In genomic region chr8:80913016-80913748, GRCm38 (mm10) we compare ENCODE assay signal across 8 mouse cellular contexts. TPM values are rescaled to one million over a fixed set of nuclear protein-coding genes. Genes with fewer than 3 reads are reported as not detected.
DNase-seq lines count a peak whose midpoint lies in the region; ATAC-seq and TF ChIP-seq lines count a peak whose summit lies in the region.

No protein-coding gene starts in this region.

- 86% methylated on average over 1 of the region's 1 CpGs for WGBS in forebrain, embryonic 12.5 days
- WGBS in forebrain, embryonic 10.5 days = 92% methylated on average over 1 of the region's 1 CpGs
- WGBS in forebrain, postnatal 0 days = 80% methylated on average over 1 of the region's 1 CpGs
- 96% methylated on average over 1 of the region's 1 CpGs for WGBS in midbrain, embryonic 14.5 days

- H3K4me3 ChIP-seq in forebrain, embryonic 12.5 days (replicated peaks) = no peak overlapping the region
- no peak overlapping the region for H3K4me3 ChIP-seq in forebrain, embryonic 10.5 days
- no peak overlapping the region for H3K4me3 ChIP-seq in forebrain, postnatal 0 days (ENCODE audit: low read depth, low read length)
- no peak overlapping the region for H3K4me3 ChIP-seq in midbrain, embryonic 14.5 days (replicated peaks; ENCODE audit: low read depth, low read length)

- H3K27me3 ChIP-seq in forebrain, embryonic 12.5 days = no peaks in the 10 kb centered on the region
- no peaks in the 10 kb centered on the region for H3K27me3 ChIP-seq in forebrain, embryonic 10.5 days (ENCODE audit: poor library complexity, severe bottlenecking)
- H3K27me3 ChIP-seq in forebrain, postnatal 0 days (ENCODE audit: insufficient read depth, low read length) = no peaks in the 10 kb centered on the region
- no peaks in the 10 kb centered on the region for H3K27me3 ChIP-seq in midbrain, embryonic 14.5 days (ENCODE audit: control insufficient read depth, insufficient read depth, low read length)

- H3K36me3 ChIP-seq in forebrain, embryonic 12.5 days (replicated peaks) = no peaks in the 10 kb centered on the region
- H3K36me3 ChIP-seq in forebrain, embryonic 10.5 days (replicated peaks) = no peaks in the 10 kb centered on the region
- H3K36me3 ChIP-seq in forebrain, postnatal 0 days (ENCODE audit: insufficient read depth) = no peaks in the 10 kb centered on the region
- no peaks in the 10 kb centered on the region for H3K36me3 ChIP-seq in midbrain, embryonic 14.5 days (ENCODE audit: control insufficient read depth, insufficient read depth, low read length)

- no peak for TF ChIP-seq CTCF in forebrain, postnatal 0 days (IDR thresholded peaks at IDR 0.05; ENCODE audit: low read depth)

- H3K4me2 ChIP-seq in forebrain, embryonic 12.5 days = no peak overlapping the region
- no peak overlapping the region for H3K4me2 ChIP-seq in forebrain, postnatal 0 days (ENCODE audit: low read depth)
- H3K4me2 ChIP-seq in midbrain, embryonic 14.5 days (ENCODE audit: low read length) = no peak overlapping the region

- no peak for ATAC-seq in forebrain, embryonic 12.5 days (ENCODE audit: low FRiP score)
- peak; percentile 88 for ATAC-seq in forebrain, postnatal 0 days
- ATAC-seq in midbrain, embryonic 14.5 days (ENCODE audit: low FRiP score, low TSS enrichment) = no peak

- no peaks in the 10 kb centered on the region for H3K9me3 ChIP-seq in forebrain, embryonic 12.5 days
- H3K9me3 ChIP-seq in forebrain, embryonic 10.5 days = no peaks in the 10 kb centered on the region
- H3K9me3 ChIP-seq in forebrain, postnatal 0 days (ENCODE audit: low read length) = no peaks in the 10 kb centered on the region
- H3K9me3 ChIP-seq in midbrain, embryonic 14.5 days (ENCODE audit: control insufficient read depth, low read length) = no peaks in the 10 kb centered on the region

- no peak overlapping the region for H3K9ac ChIP-seq in forebrain, embryonic 12.5 days
- H3K9ac ChIP-seq in forebrain, postnatal 0 days = no peak overlapping the region
- H3K9ac ChIP-seq in midbrain, embryonic 14.5 days (replicated peaks; ENCODE audit: low read length) = no peak overlapping the region

- peak overlapping the region; percentile 25; the same call in 1 of the 2 replicates for H3K27ac ChIP-seq in forebrain, embryonic 12.5 days
- no peak overlapping the region for H3K27ac ChIP-seq in forebrain, embryonic 10.5 days
- H3K27ac ChIP-seq in forebrain, postnatal 0 days (ENCODE audit: low read depth, low read length) = no peak overlapping the region
- H3K27ac ChIP-seq in midbrain, embryonic 14.5 days (replicated peaks; ENCODE audit: low read depth, low read length) = no peak overlapping the region

- peaks cover 7% of the 10 kb centered on the region; the same call in 1 of the 2 replicates for H3K4me1 ChIP-seq in forebrain, embryonic 12.5 days
- peaks cover 9% of the 10 kb centered on the region for H3K4me1 ChIP-seq in forebrain, embryonic 10.5 days
- no peaks in the 10 kb centered on the region for H3K4me1 ChIP-seq in forebrain, postnatal 0 days (ENCODE audit: insufficient read depth)
- H3K4me1 ChIP-seq in midbrain, embryonic 14.5 days (ENCODE audit: control insufficient read depth, insufficient read depth, low read length) = no peaks in the 10 kb centered on the region

- no peak for DNase-seq in forebrain, embryonic 10.5 days (ENCODE audit: extremely low spot score, low spot score)
- peak; percentile 88 for DNase-seq in 3T3-L1 (ENCODE audit: low read depth, low spot score)
- peak; percentile 54 for DNase-seq in forebrain, postnatal 0 days
- peak; percentile 53 for DNase-seq in kidney, adult 9 months
- DNase-seq in midbrain, embryonic 14.5 days = peak; percentile 61
- no peak for DNase-seq in ovary, postnatal 36 days (ENCODE audit: low spot score)
- no peak for DNase-seq in thymus, postnatal 4 days

RNA-seq across cellular contexts. Expression of gene Gab1, which starts 32.9 kb away (rescaled TPM):
- 15.3 and 15.6 TPM in 2 replicates for polyA plus RNA-seq in forebrain, embryonic 12.5 days (2016; fragmentation: Nextera tagmentation; extraction: Ambion mirVana)
- polyA plus RNA-seq in forebrain, embryonic 10.5 days (2016; fragmentation: Nextera tagmentation; extraction: Ambion mirVana) = 10.1 and 11.4 TPM in 2 replicates
- 10.7 and 15.7 TPM in 2 replicates for total RNA-seq in forebrain, postnatal 0 days (2014; rRNA removed)
- polyA plus RNA-seq in forebrain, postnatal 0 days (2015; fragmentation: Nextera tagmentation; extraction: Ambion mirVana) = 7.5 and 9.8 TPM in 2 replicates
- 7.5 and 13.0 TPM in 2 replicates for polyA plus RNA-seq in midbrain, embryonic 14.5 days (2014; fragmentation: Nextera tagmentation; extraction: Ambion mirVana)

Comparison
In these comparisons a context has a peak if more than half of its experiments do, and no peak if none do; other contexts are left out.
1. DNase-seq: peak in 3T3-L1 (single experiment), forebrain, postnatal 0 days (single experiment), kidney, adult 9 months (single experiment) and midbrain, embryonic 14.5 days (single experiment); none in forebrain, embryonic 10.5 days (single experiment), ovary, postnatal 36 days (single experiment) and thymus, postnatal 4 days (single experiment).